Comparison of ENCODE assay signal across 8 mouse cellular contexts in genomic region chr9:70140871-70141796, GRCm38 (mm10). TPM values are rescaled to one million over a fixed set of nuclear protein-coding genes. Genes with fewer than 3 reads are reported as not detected.
DNase-seq lines count a peak whose midpoint lies in the region; ATAC-seq and TF ChIP-seq lines count a peak whose summit lies in the region.

No protein-coding gene starts in this region.

- H3K4me1 ChIP-seq in hindbrain, embryonic 15.5 days (replicated peaks): peaks cover 28% of the 10 kb centered on the region
- H3K4me1 ChIP-seq in lung, postnatal 0 days (ENCODE audit: insufficient read depth, low read depth, low read length): peaks cover 10% of the 10 kb centered on the region; the same call in 1 of the 2 replicates

- H3K27me3 ChIP-seq in hindbrain, embryonic 15.5 days: 0 out of 2 replicates have a peak, but pooled peaks cover 5% of the 10 kb centered on the region
- H3K27me3 ChIP-seq in lung, postnatal 0 days (replicated peaks; ENCODE audit: insufficient read depth, low read length): peaks cover 7% of the 10 kb centered on the region; the same call in 1 of the 2 replicates

- no peaks in the 10 kb centered on the region for H3K36me3 ChIP-seq in hindbrain, embryonic 15.5 days
- no peaks in the 10 kb centered on the region for H3K36me3 ChIP-seq in lung, postnatal 0 days (ENCODE audit: insufficient read depth, low read length)

- H3K4me3 ChIP-seq in hindbrain, embryonic 15.5 days: peak overlapping the region; percentile 64
- peak overlapping the region; percentile 51 for H3K4me3 ChIP-seq in lung, postnatal 0 days (ENCODE audit: low read depth, low read length)

- peak overlapping the region; percentile 58 for H3K9ac ChIP-seq in hindbrain, embryonic 15.5 days
- H3K9ac ChIP-seq in lung, postnatal 0 days (replicated peaks; ENCODE audit: low read depth): no peak overlapping the region

- peak overlapping the region; percentile 72 for H3K27ac ChIP-seq in hindbrain, embryonic 15.5 days (replicated peaks)
- no peak overlapping the region for H3K27ac ChIP-seq in lung, postnatal 0 days (ENCODE audit: low read length)

- TF ChIP-seq CTCF in lung, postnatal 0 days (IDR thresholded peaks at IDR 0.05): no peak

- ATAC-seq in hindbrain, embryonic 15.5 days (ENCODE audit: low FRiP score, low read depth): peak; percentile 92
- peak; percentile 92 for ATAC-seq in lung, postnatal 0 days

- WGBS in hindbrain, embryonic 15.5 days: under 1% methylated on average over 67 of the region's 87 CpGs
- WGBS in lung, postnatal 0 days: under 1% methylated on average over 70 of the region's 87 CpGs

- no peaks in the 10 kb centered on the region for H3K9me3 ChIP-seq in hindbrain, embryonic 15.5 days
- no peaks in the 10 kb centered on the region for H3K9me3 ChIP-seq in lung, postnatal 0 days (ENCODE audit: low read length)

- H3K4me2 ChIP-seq in hindbrain, embryonic 15.5 days: peak overlapping the region; percentile 81
- H3K4me2 ChIP-seq in lung, postnatal 0 days (replicated peaks; ENCODE audit: low read depth, low read length): peak overlapping the region; percentile 89

- TF ChIP-seq EP300 in lung, postnatal 0 days (IDR thresholded peaks at IDR 0.05): no peak

- DNase-seq in ZHBTc4 (ENCODE audit: low read depth, low spot score) (peak; percentile 96), adipocyte (ENCODE audit: low spot score) (no peak)
- peak; percentile 42 to 68 for DNase-seq in cerebellum, postnatal 25 days
- DNase-seq in frontal cortex, postnatal 36 days (ENCODE audit: low spot score in 2 of 2): peak; percentile 88 to 91
- DNase-seq in layer of hippocampus, postnatal 36 days: peak; percentile 87 to 88
- DNase-seq in lung, postnatal 0 days (ENCODE audit: low spot score): peak; percentile 70
- DNase-seq in right cerebral cortex, adult 2 months (ENCODE audit: low spot score in 2 of 2): peak; percentile 89 to 90

RNA-seq across cellular contexts. Expression of gene Fam81a, which starts 1.2 kb away (rescaled TPM):
- polyA plus RNA-seq in hindbrain, embryonic 15.5 days (2015; fragmentation: Nextera tagmentation; extraction: Ambion mirVana): 11.5 and 13.3 TPM in 2 replicates
- 10 to 100 TPM; 91.2 to 97.8 TPM for total RNA-seq in layer of hippocampus, postnatal 36 days (2021)
- polyA plus RNA-seq in lung, postnatal 0 days (2015; fragmentation: Nextera tagmentation; extraction: Ambion mirVana): 4.8 and 6.0 TPM in 2 replicates
